Mouse (Mus musculus) E14TG2a.4 (cell line): ENCODE data around the gene Vmn1r91.
"Not testable (repeated sequence)": the region's sequence is repeated elsewhere in the genome, so short reads cannot be mapped to it uniquely, and the experiment has no call there.

ENCODE experiments used
- H3K27me3 ChIP-seq: 2 replicates; pipeline ENCODE4 v1.6.1; 2014; ENCODE audit warnings: low read length, control low read depth; ENCODE audit not compliant: insufficient read depth
- H3K36me3 ChIP-seq: 2 replicates; pipeline ENCODE4 v1.6.1; 2014; ENCODE audit warnings: low read length, control low read depth; ENCODE audit not compliant: insufficient read depth
- H3K4me1 ChIP-seq: replicated peaks from 2 replicates; pipeline ENCODE4 v1.6.1; 2014; ENCODE audit warnings: low read depth, low read length, control low read depth
- H3K4me3 ChIP-seq: replicated peaks from 2 replicates; pipeline ENCODE4 v1.5.1; 2014; ENCODE audit warnings: mild to moderate bottlenecking, low read length
- H3K9me3 ChIP-seq: 2 replicates; pipeline ENCODE4 v1.6.1; 2014; ENCODE audit warnings: low read length, control low read depth
- CTCF ChIP-seq: conservative IDR thresholded peaks from 2 replicates; pipeline ENCODE4 v1.5.1; 2014; ENCODE audit warnings: low read length

Gene Vmn1r91

GRCm38 (mm10) chr7:20099380-20099779 lies at the start of gene Vmn1r91:
TSS of gene Vmn1r91 (plus strand) at chr7:20099680.
- not testable (repeated sequence) for H3K4me3 ChIP-seq, H3K27me3 ChIP-seq, H3K36me3 ChIP-seq, H3K4me1 ChIP-seq, H3K9me3 ChIP-seq

GRCm38 (mm10) chr7:20064100-20064499 lies 35.4 kb upstream of the Vmn1r91 start:
- not testable (repeated sequence) for H3K36me3 ChIP-seq, H3K4me1 ChIP-seq, H3K9me3 ChIP-seq, H3K27me3 ChIP-seq, H3K4me3 ChIP-seq
- peak; percentile 45 for TF ChIP-seq CTCF

DNA sequence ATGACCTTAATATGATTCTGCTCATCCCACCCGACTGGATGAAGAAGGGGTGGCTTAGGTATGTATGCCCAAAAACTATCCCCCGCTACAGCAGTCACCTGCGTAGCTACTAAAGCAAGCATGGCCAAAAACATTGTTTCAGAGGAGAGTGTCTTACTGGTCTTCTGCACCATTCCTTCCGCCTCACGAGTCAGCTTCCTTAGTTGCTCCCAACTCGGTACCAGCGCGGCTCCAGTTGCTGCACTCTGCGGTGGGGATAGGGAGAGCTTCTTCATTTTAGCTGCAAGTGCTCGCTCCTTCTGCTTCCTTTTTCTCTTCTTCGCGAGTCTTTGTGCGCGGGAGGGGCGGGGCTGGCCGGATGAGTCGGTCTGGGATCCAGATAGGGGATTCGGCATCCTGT lies 21.4 kb upstream of the Vmn1r91 start:
- not testable (repeated sequence) for H3K4me1 ChIP-seq, H3K9me3 ChIP-seq, H3K27me3 ChIP-seq, H3K36me3 ChIP-seq, H3K4me3 ChIP-seq

DNA sequence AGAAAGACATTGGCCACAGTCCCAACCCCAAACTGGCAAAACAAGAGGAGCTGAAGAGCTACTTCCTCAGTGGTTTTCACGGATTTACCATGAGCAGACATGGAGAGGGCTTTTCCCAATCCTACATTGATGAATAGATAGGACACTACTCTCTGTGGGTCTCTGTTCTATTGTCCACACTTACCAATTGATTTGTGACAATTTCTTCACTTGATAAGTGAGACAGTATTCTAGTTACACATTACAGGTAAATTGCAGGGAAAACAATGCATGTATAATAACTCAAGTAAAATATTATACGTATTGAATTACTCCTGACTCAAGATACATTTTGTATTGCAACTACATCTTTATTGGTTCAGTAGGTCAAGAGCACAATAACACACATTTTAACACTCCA lies 23.0 kb downstream of the Vmn1r91 start, which contains the start of gene Gm16442:
Gene Gm16442, minus strand, starts transcription at position 101 of the 400 bp plus-strand sequence.
- not testable (repeated sequence) for H3K36me3 ChIP-seq, H3K4me3 ChIP-seq, H3K9me3 ChIP-seq, H3K27me3 ChIP-seq, H3K4me1 ChIP-seq

- not testable (repeated sequence) for H3K36me3 ChIP-seq, H3K27me3 ChIP-seq, H3K4me3 ChIP-seq, H3K9me3 ChIP-seq, H3K4me1 ChIP-seq
Observed at GRCm38 (mm10) chr7:20138988-20139387, 39.5 kb downstream of the Vmn1r91 start, which contains the start of gene Vmn1r93. TSS of gene Vmn1r93 (minus strand) at chr7:20139088.
